Comparison of ENCODE assay signal across 8 mouse cellular contexts in genomic region chr17:24960852-24961715, GRCm38 (mm10). TPM values are rescaled to one million over a fixed set of nuclear protein-coding genes. Genes with fewer than 3 reads are reported as not detected.
DNase-seq lines count a peak whose midpoint lies in the region; ATAC-seq and TF ChIP-seq lines count a peak whose summit lies in the region.

No protein-coding gene starts in this region.

- TF ChIP-seq POLR2A in lung, adult 2 months (IDR thresholded peaks at IDR 0.05; ENCODE audit: borderline replicate concordance, extremely low read depth, low read depth, low read length): 0 out of 2 replicates have a peak, but pooled peaks have one; percentile 11

- WGBS in lung, adult 2 months: 11% methylated on average over 21 of the region's 21 CpGs
- 16% methylated on average over 21 of the region's 21 CpGs for WGBS in midbrain, embryonic 14.5 days

- no peak for DNase-seq in lung, adult 2 months
- DNase-seq in lung, postnatal 36 days: no peak
- DNase-seq in c-Kit-positive CD71-positive TER-119-positive erythroid progenitor cells, embryonic 14.5 days (ENCODE audit: low spot score): peak; percentile 16
- DNase-seq in induced T-regulatory cell, adult 2 months (ENCODE audit: low read depth): peak; percentile 25
- DNase-seq in midbrain, embryonic 14.5 days: peak; percentile 2
- DNase-seq in cerebellum, postnatal 36 days: no peak
- no peak for DNase-seq in layer of hippocampus, adult 18-20 months (ENCODE audit: low spot score in 2 of 2)
- no peak for DNase-seq in cerebellum, adult 18-20 months

- peak overlapping the region; percentile 77 for H3K4me2 ChIP-seq in midbrain, embryonic 14.5 days (ENCODE audit: low read length)

- ATAC-seq in midbrain, embryonic 14.5 days (ENCODE audit: low FRiP score, low TSS enrichment): peak; percentile 65

- no peaks in the 10 kb centered on the region for H3K9me3 ChIP-seq in midbrain, embryonic 14.5 days (ENCODE audit: control insufficient read depth, low read length)

- peaks cover 43% of the 10 kb centered on the region for H3K36me3 ChIP-seq in midbrain, embryonic 14.5 days (ENCODE audit: control insufficient read depth, insufficient read depth, low read length)

- H3K9ac ChIP-seq in midbrain, embryonic 14.5 days (replicated peaks; ENCODE audit: low read length): peak overlapping the region; percentile 18; the same call in 1 of the 2 replicates

- H3K27me3 ChIP-seq in midbrain, embryonic 14.5 days (ENCODE audit: control insufficient read depth, insufficient read depth, low read length): no peaks in the 10 kb centered on the region

- peaks cover 4% of the 10 kb centered on the region; the same call in 1 of the 2 replicates for H3K4me1 ChIP-seq in lung, adult 2 months (ENCODE audit: control insufficient read depth, insufficient read depth, low read length)
- H3K4me1 ChIP-seq in midbrain, embryonic 14.5 days (ENCODE audit: control insufficient read depth, insufficient read depth, low read length): peaks cover 13% of the 10 kb centered on the region

- H3K4me3 ChIP-seq in lung, adult 2 months (replicated peaks; ENCODE audit: extremely low read depth, low read depth, low read length): peak overlapping the region; percentile 83
- H3K4me3 ChIP-seq in midbrain, embryonic 14.5 days (replicated peaks; ENCODE audit: low read depth, low read length): peak overlapping the region; percentile 81

- no peak overlapping the region for H3K27ac ChIP-seq in midbrain, embryonic 14.5 days (replicated peaks; ENCODE audit: low read depth, low read length)

- TF ChIP-seq CTCF in lung, adult 2 months (IDR thresholded peaks at IDR 0.05; ENCODE audit: insufficient read depth, low read length): 0 out of 2 replicates have a peak, but pooled peaks have one; percentile 14

RNA-seq across cellular contexts. Expression of gene Jpt2, which starts 0.6 kb away (rescaled TPM):
- 6.1 and 10.2 TPM in 2 replicates for polyA plus RNA-seq in lung, adult 2 months (2012; rRNA removed)
- polyA plus RNA-seq in midbrain, embryonic 14.5 days (2014; fragmentation: Nextera tagmentation; extraction: Ambion mirVana): 66.9 and 71.0 TPM in 2 replicates
- 1 to 10 TPM; 5.9 to 6.4 TPM for total RNA-seq in layer of hippocampus, adult 18-20 months (2021)

RNA-seq across cellular contexts. Expression of gene Mapk8ip3, which starts 24.3 kb away (rescaled TPM):
- 110 and 119 TPM in 2 replicates for polyA plus RNA-seq in lung, adult 2 months (2012; rRNA removed)
- polyA plus RNA-seq in midbrain, embryonic 14.5 days (2014; fragmentation: Nextera tagmentation; extraction: Ambion mirVana): 83.3 and 86.1 TPM in 2 replicates
- 100 to 1,000 TPM; 388 to 404 TPM for total RNA-seq in layer of hippocampus, adult 18-20 months (2021)

RNA-seq across cellular contexts. Expression of gene Cramp1l, which starts 54.5 kb away (rescaled TPM):
- 16.4 and 18.0 TPM in 2 replicates for polyA plus RNA-seq in lung, adult 2 months (2012; rRNA removed)
- 6.7 and 9.2 TPM in 2 replicates for polyA plus RNA-seq in midbrain, embryonic 14.5 days (2014; fragmentation: Nextera tagmentation; extraction: Ambion mirVana)
- total RNA-seq in layer of hippocampus, adult 18-20 months (2021): 10 to 100 TPM; 27.2 to 27.8 TPM

RNA-seq across cellular contexts. Expression of gene Ift140, which starts 54.8 kb away (rescaled TPM):
- 9.1 and 11.1 TPM in 2 replicates for polyA plus RNA-seq in lung, adult 2 months (2012; rRNA removed)
- polyA plus RNA-seq in midbrain, embryonic 14.5 days (2014; fragmentation: Nextera tagmentation; extraction: Ambion mirVana): 16.6 and 17.3 TPM in 2 replicates
- 10 to 100 TPM; 21.2 to 23.2 TPM for total RNA-seq in layer of hippocampus, adult 18-20 months (2021)

Comparison
In these comparisons a context has a peak if more than half of its experiments do, and no peak if none do; other contexts are left out.
1. DNase-seq: peak in c-Kit-positive CD71-positive TER-119-positive erythroid progenitor cells, embryonic 14.5 days (single experiment), induced T-regulatory cell, adult 2 months (single experiment) and midbrain, embryonic 14.5 days (single experiment); none in lung, adult 2 months (single experiment), lung, postnatal 36 days (single experiment), cerebellum, postnatal 36 days (0 of 2), layer of hippocampus, adult 18-20 months (0 of 2) and cerebellum, adult 18-20 months (0 of 2).